In genomic region chr14:7992158-7992557, GRCm38 (mm10) we compare ENCODE assay signal across 32 mouse cellular contexts. TPM values are rescaled to one million over a fixed set of nuclear protein-coding genes. Genes with fewer than 3 reads are reported as not detected.
DNase-seq lines count a peak whose midpoint lies in the region; ATAC-seq and TF ChIP-seq lines count a peak whose summit lies in the region.
"Had no signal": no experiment of that assay in that cellular context is flagged by ENCODE, and none has a peak within 500 bp of the region (broad histone marks: within the 10 kb centered on the region; RNA-seq: fewer than 3 reads in every experiment).

No protein-coding gene starts in this region.

- TF ChIP-seq CTCF in liver, postnatal 0 days (IDR thresholded peaks at IDR 0.05; ENCODE audit: low read depth), result no peak
- TF ChIP-seq CTCF in CH12.LX (conservative IDR thresholded peaks at IDR 0.05 in 1 of 2, IDR thresholded peaks at IDR 0.05 in 1 of 2; ENCODE audit: low read depth in 2 of 2, low read length in 2 of 2), result no peak
- no peak for TF ChIP-seq CTCF in bone marrow, adult 2 months (IDR thresholded peaks at IDR 0.05; ENCODE audit: control insufficient read depth, insufficient read depth, low read length)

- H3K27ac ChIP-seq in limb, embryonic 14.5 days (replicated peaks; ENCODE audit: low read depth, low read length), result no peak overlapping the region
- no peak overlapping the region for H3K27ac ChIP-seq in limb, embryonic 10.5 days
- H3K27ac ChIP-seq in liver, postnatal 0 days (ENCODE audit: low read depth), result peak overlapping the region; percentile 75
- no peak overlapping the region for H3K27ac ChIP-seq in CH12.LX (ENCODE audit: insufficient read depth, low read depth)
- peak overlapping the region; percentile 62 for H3K27ac ChIP-seq in bone marrow, adult 2 months (ENCODE audit: control insufficient read depth, insufficient read depth, low read depth, low read length, poor library complexity)
- H3K27ac ChIP-seq: embryonic facial prominence, embryonic 13.5 days; embryonic facial prominence, embryonic 15.5 days; forebrain, embryonic 10.5 days; forebrain, embryonic 12.5 days had no signal

- dilution Hi-C loops in CH12.LX (cut with MboI; ENCODE audit: extremely low pct_ligation_motif_present, extremely low pct_unique_long_range_greater_than_20kb, low sequenced_read_pairs), result no loop called here

- intact Hi-C loops in left cerebral cortex, postnatal 4 days (cut with DNase I), result no loop called here

- TF ChIP-seq POLR2A in limb, embryonic 14.5 days (IDR thresholded peaks at IDR 0.05; ENCODE audit: borderline replicate concordance, extremely low read depth, insufficient read depth, insufficient read length), result no peak
- TF ChIP-seq POLR2A in CH12.LX (IDR thresholded peaks at IDR 0.05; ENCODE audit: low read depth, low read length), result no peak
- TF ChIP-seq POLR2A in bone marrow, adult 2 months (IDR thresholded peaks at IDR 0.05; ENCODE audit: borderline replicate concordance, control insufficient read depth, low read depth, low read length), result no peak

- H3K9me3 ChIP-seq in limb, embryonic 14.5 days (ENCODE audit: control insufficient read depth, low read length), result no peaks in the 10 kb centered on the region
- H3K9me3 ChIP-seq in limb, embryonic 10.5 days (replicated peaks), result no peaks in the 10 kb centered on the region
- no peaks in the 10 kb centered on the region for H3K9me3 ChIP-seq in liver, postnatal 0 days (ENCODE audit: low read length)
- no peaks in the 10 kb centered on the region for H3K9me3 ChIP-seq in CH12.LX (replicated peaks; ENCODE audit: low read length)
- H3K9me3 ChIP-seq: embryonic facial prominence, embryonic 13.5 days; embryonic facial prominence, embryonic 15.5 days; forebrain, embryonic 10.5 days; forebrain, embryonic 12.5 days; G1E had no signal

- H3K36me3 ChIP-seq in limb, embryonic 14.5 days (ENCODE audit: control insufficient read depth, insufficient read depth, low read length), result no peaks in the 10 kb centered on the region
- no peaks in the 10 kb centered on the region for H3K36me3 ChIP-seq in limb, embryonic 10.5 days
- no peaks in the 10 kb centered on the region for H3K36me3 ChIP-seq in liver, postnatal 0 days (replicated peaks; ENCODE audit: insufficient read depth, low read length)
- H3K36me3 ChIP-seq in CH12.LX (replicated peaks in 1 of 2; ENCODE audit: control insufficient read depth in 1 of 2, insufficient read depth in 1 of 2, low read length in 1 of 2), result peaks cover 0 to 39% of the 10 kb centered on the region in 2 experiments
- H3K36me3 ChIP-seq: embryonic facial prominence, embryonic 13.5 days; embryonic facial prominence, embryonic 15.5 days; forebrain, embryonic 10.5 days; forebrain, embryonic 12.5 days; G1E had no signal

- H3K79me2 ChIP-seq in CH12.LX (replicated peaks; ENCODE audit: control insufficient read depth, extremely low read depth, insufficient read depth, poor library complexity, severe bottlenecking), result no peaks in the 10 kb centered on the region

- 42% methylated on average over 6 of the region's 6 CpGs for WGBS in limb, embryonic 14.5 days
- WGBS in limb, embryonic 10.5 days, result 65% methylated on average over 6 of the region's 6 CpGs
- 60% methylated on average over 6 of the region's 6 CpGs for WGBS in liver, postnatal 0 days (ENCODE audit: insufficient replicate concordance)
- 69% methylated on average over 6 of the region's 6 CpGs for WGBS in bone marrow, adult 2 months

- no peak overlapping the region for H3K9ac ChIP-seq in limb, embryonic 14.5 days (ENCODE audit: low read depth, low read length, severe bottlenecking)
- no peak overlapping the region for H3K9ac ChIP-seq in liver, postnatal 0 days (replicated peaks)
- no peak overlapping the region; the same call in 1 of the 2 replicates for H3K9ac ChIP-seq in CH12.LX (ENCODE audit: insufficient read depth, low read depth)
- H3K9ac ChIP-seq: embryonic facial prominence, embryonic 13.5 days; embryonic facial prominence, embryonic 15.5 days; forebrain, embryonic 12.5 days; forebrain, postnatal 0 days had no signal

- TF ChIP-seq EP300 in liver, postnatal 0 days (IDR thresholded peaks at IDR 0.05; ENCODE audit: low read depth), result no peak
- no peak for TF ChIP-seq EP300 in CH12.LX (IDR thresholded peaks at IDR 0.05; ENCODE audit: low read length)

- peak; percentile 45; the same call in 1 of the 2 replicates for ATAC-seq in limb, embryonic 14.5 days (ENCODE audit: low FRiP score, low read depth)
- ATAC-seq in liver, postnatal 0 days, result no peak
- ATAC-seq: activated CD4-positive, CD25-positive, alpha-beta regulatory T cell, adult 4 months; forebrain, embryonic 14.5 days; forebrain, postnatal 0 days; Patski had no signal

- 0 out of 2 replicates have a peak, but pooled peaks cover 5% of the 10 kb centered on the region for H3K4me1 ChIP-seq in limb, embryonic 14.5 days (ENCODE audit: control insufficient read depth, insufficient read depth, low read length)
- peaks cover 4% of the 10 kb centered on the region; the same call in 1 of the 2 replicates for H3K4me1 ChIP-seq in limb, embryonic 10.5 days
- H3K4me1 ChIP-seq in liver, postnatal 0 days (ENCODE audit: insufficient read depth), result peaks cover 6% of the 10 kb centered on the region
- H3K4me1 ChIP-seq in CH12.LX (ENCODE audit: control insufficient read depth in 1 of 2, insufficient read depth in 2 of 2), result peaks cover 54 to 77% of the 10 kb centered on the region in 2 experiments
- peaks cover 7% of the 10 kb centered on the region; the same call in 1 of the 2 replicates for H3K4me1 ChIP-seq in bone marrow, adult 2 months (ENCODE audit: control insufficient read depth, insufficient read depth, low read length)

- in situ Hi-C loops in CH12.LX (cut with MboI; ENCODE audit: low pct_ligation_motif_present, low pct_unique_long_range_greater_than_20kb, low sequenced_read_pairs), result loop anchor here (10.0 kb wide), 2 partner anchors 177 to 183 kb away; partner anchors contain the start of genes Flnb and Pdhb

- no peak for DNase-seq in limb, embryonic 14.5 days (ENCODE audit: low spot score)
- no peak for DNase-seq in limb, embryonic 10.5 days (ENCODE audit: low spot score)
- DNase-seq in liver, postnatal 0 days, result no peak
- DNase-seq in liver, result no peak
- DNase-seq in CH12.LX (ENCODE audit: extremely low read depth), result no peak
- no peak for DNase-seq in thymus, postnatal 25 days
- no peak for DNase-seq in left cerebral cortex, postnatal 4 days
- DNase-seq: adrenal gland, adult 8-10 months; adrenal gland, postnatal 14 days; adrenal gland, postnatal 36 days; cerebellum, adult 11 months; cerebellum, adult 18-20 months; cerebellum, adult 8-10 months; cerebellum, adult 9-11 months; cerebellum, postnatal 14 days; cerebellum, postnatal 36 days; embryo, embryonic 11 days; forebrain, postnatal 0 days had no signal

- no peak overlapping the region for H3K4me2 ChIP-seq in limb, embryonic 14.5 days (replicated peaks; ENCODE audit: low read depth, low read length, severe bottlenecking)
- H3K4me2 ChIP-seq in liver, postnatal 0 days (ENCODE audit: low read depth, low read length), result no peak overlapping the region
- H3K4me2 ChIP-seq in CH12.LX (ENCODE audit: insufficient read depth, low read depth, poor library complexity, severe bottlenecking), result peak overlapping the region; percentile 30; the same call in 1 of the 2 replicates
- H3K4me2 ChIP-seq: embryonic facial prominence, embryonic 13.5 days; embryonic facial prominence, embryonic 15.5 days; forebrain, embryonic 12.5 days had no signal

- TF ChIP-seq RAD21 in CH12.LX (IDR thresholded peaks at IDR 0.05; ENCODE audit: low read depth, low read length), result no peak

- H3K4me3 ChIP-seq in limb, embryonic 14.5 days (replicated peaks; ENCODE audit: low read length), result no peak overlapping the region
- no peak overlapping the region for H3K4me3 ChIP-seq in limb, embryonic 10.5 days
- no peak overlapping the region for H3K4me3 ChIP-seq in liver, postnatal 0 days (ENCODE audit: low read depth, low read length)
- H3K4me3 ChIP-seq in CH12.LX (replicated peaks in 1 of 3; ENCODE audit: low read depth in 2 of 3, low read length in 2 of 3, poor library complexity in 1 of 3), result peak overlapping the region in 2 of 3 experiments; percentile 56 to 68
- no peak overlapping the region for H3K4me3 ChIP-seq in bone marrow, adult 2 months (replicated peaks; ENCODE audit: control insufficient read depth, low read depth, low read length)
- H3K4me3 ChIP-seq: embryonic facial prominence, embryonic 13.5 days; embryonic facial prominence, embryonic 15.5 days; erythroblast, embryonic 14.5 days; forebrain, embryonic 10.5 days; forebrain, embryonic 12.5 days had no signal

- no peaks in the 10 kb centered on the region for H3K27me3 ChIP-seq in limb, embryonic 14.5 days (ENCODE audit: control insufficient read depth, insufficient read depth, low read length)
- H3K27me3 ChIP-seq in limb, embryonic 10.5 days (ENCODE audit: low read depth, poor library complexity, severe bottlenecking), result peaks cover 12% of the 10 kb centered on the region; the same call in 1 of the 2 replicates
- H3K27me3 ChIP-seq in liver, postnatal 0 days (ENCODE audit: insufficient read depth, low read length), result no peaks in the 10 kb centered on the region
- no peaks in the 10 kb centered on the region for H3K27me3 ChIP-seq in CH12.LX (replicated peaks)
- H3K27me3 ChIP-seq: embryonic facial prominence, embryonic 15.5 days; Patski had no signal

RNA-seq across cellular contexts. Expression of gene Dnase1l3, which starts 2.2 kb away (rescaled TPM):
- polyA plus RNA-seq in limb, embryonic 14.5 days (2012; rRNA removed), result 0.11 and 0.13 TPM in 2 replicates
- polyA plus RNA-seq in limb, embryonic 14.5 days (2014; fragmentation: Nextera tagmentation; extraction: Ambion mirVana), result 0.36 and 0.92 TPM in 2 replicates
- not detected in 2 replicates for polyA plus RNA-seq in limb, embryonic 10.5 days (2016; fragmentation: Nextera tagmentation; extraction: Ambion mirVana)
- polyA plus RNA-seq in liver, postnatal 0 days (2015; fragmentation: Nextera tagmentation; extraction: Ambion mirVana), result 12.1 and 13.2 TPM in 2 replicates
- 1.5 and 2.5 TPM in 2 replicates for total RNA-seq in CH12.LX (2012; rRNA removed)
- total RNA-seq in CH12.LX (2014; rRNA removed), result 2.5 and 2.9 TPM in 2 replicates
- polyA plus RNA-seq in CH12.LX (2012; ENCODE audit: insufficient read length, low read depth), result 30.4 and 36.0 TPM in 2 replicates
- polyA plus RNA-seq in bone marrow, adult 2 months (2011; ENCODE audit: insufficient read depth, insufficient read length, low replicate concordance, missing spikeins), result 0.88 and 1.6 TPM in 2 replicates
- under 1 TPM in 1 of 2 experiments, not detected in 1; 0.06 TPM for total RNA-seq in left cerebral cortex, postnatal 4 days (2021)
- total RNA-seq: common myeloid progenitor, adult 5-6 weeks; forebrain, postnatal 0 days had no signal
- polyA plus RNA-seq: C2C12; erythroblast, embryonic 14.5 days; forebrain, embryonic 10.5 days; forebrain, embryonic 12.5 days; G1E had no signal

RNA-seq across cellular contexts. Expression of gene Abhd6, which starts 10.5 kb away (rescaled TPM):
- polyA plus RNA-seq in limb, embryonic 14.5 days (2012; rRNA removed), result 11.2 and 11.6 TPM in 2 replicates
- polyA plus RNA-seq in limb, embryonic 14.5 days (2014; fragmentation: Nextera tagmentation; extraction: Ambion mirVana), result 19.6 and 21.8 TPM in 2 replicates
- 13.8 and 20.9 TPM in 2 replicates for polyA plus RNA-seq in limb, embryonic 10.5 days (2016; fragmentation: Nextera tagmentation; extraction: Ambion mirVana)
- 29.8 and 34.0 TPM in 2 replicates for polyA plus RNA-seq in liver, postnatal 0 days (2015; fragmentation: Nextera tagmentation; extraction: Ambion mirVana)
- 36.0 and 38.1 TPM in 2 replicates for total RNA-seq in CH12.LX (2012; rRNA removed)
- total RNA-seq in CH12.LX (2014; rRNA removed), result 31.9 and 39.2 TPM in 2 replicates
- 45.2 and 55.9 TPM in 2 replicates for polyA plus RNA-seq in CH12.LX (2012; ENCODE audit: insufficient read length, low read depth)
- 3.6 TPM in 1 of 2 replicates, not detected in the other for polyA plus RNA-seq in bone marrow, adult 2 months (2011; ENCODE audit: insufficient read depth, insufficient read length, low replicate concordance, missing spikeins)
- total RNA-seq in left cerebral cortex, postnatal 4 days (2021), result 10 to 100 TPM; 25.5 to 27.3 TPM
- total RNA-seq: G1E had no signal
- polyA plus RNA-seq: erythroblast, embryonic 14.5 days; G1E had no signal

RNA-seq across cellular contexts. Expression of gene Gm45521, which starts 35.1 kb away (rescaled TPM):
- not detected in 2 replicates for polyA plus RNA-seq in limb, embryonic 14.5 days (2012; rRNA removed)
- not detected in 2 replicates for polyA plus RNA-seq in limb, embryonic 14.5 days (2014; fragmentation: Nextera tagmentation; extraction: Ambion mirVana)
- polyA plus RNA-seq in limb, embryonic 10.5 days (2016; fragmentation: Nextera tagmentation; extraction: Ambion mirVana), result not detected in 2 replicates
- polyA plus RNA-seq in liver, postnatal 0 days (2015; fragmentation: Nextera tagmentation; extraction: Ambion mirVana), result not detected in 2 replicates
- total RNA-seq in CH12.LX (2012; rRNA removed) (not detected in 2 replicates), CH12.LX (2014; rRNA removed) (not detected in 2 replicates)
- not detected in 2 replicates for polyA plus RNA-seq in CH12.LX (2012; ENCODE audit: insufficient read length, low read depth)
- not detected in 2 replicates for polyA plus RNA-seq in bone marrow, adult 2 months (2011; ENCODE audit: insufficient read depth, insufficient read length, low replicate concordance, missing spikeins)
- total RNA-seq in left cerebral cortex, postnatal 4 days (2021), result not detected
- total RNA-seq: adrenal gland, adult 18-20 months; adrenal gland, adult 8-10 months; adrenal gland, postnatal 14 days; adrenal gland, postnatal 36 days; common myeloid progenitor, adult 5-6 weeks; forebrain, postnatal 0 days; G1E had no signal
- polyA plus RNA-seq: activated CD4-positive, CD25-positive, alpha-beta regulatory T cell, adult 4 months; C2C12; embryonic facial prominence, embryonic 11.5 days; embryonic facial prominence, embryonic 13.5 days; embryonic facial prominence, embryonic 15.5 days; erythroblast, embryonic 14.5 days; forebrain, embryonic 12.5 days; forebrain, postnatal 0 days; G1E; Patski had no signal

Comparison
In these comparisons a context has a peak if more than half of its experiments do, and no peak if none do; other contexts are left out.
1. H3K27ac ChIP-seq: peak in liver, postnatal 0 days (single experiment) and bone marrow, adult 2 months (single experiment); none in limb, embryonic 14.5 days (single experiment), limb, embryonic 10.5 days (single experiment) and CH12.LX (single experiment).
2. H3K4me3 ChIP-seq: peak in CH12.LX (2 of 3); none in limb, embryonic 14.5 days (single experiment), limb, embryonic 10.5 days (single experiment), liver, postnatal 0 days (single experiment) and bone marrow, adult 2 months (single experiment).